Mouse (Mus musculus): Measurements from ENCODE around the gene Nrg4. TPM values are rescaled to one million over a fixed set of nuclear protein-coding genes. Genes with fewer than 3 reads are reported as not detected.
"Not testable (repeated sequence)": the region's sequence is repeated elsewhere in the genome, so short reads cannot be mapped to it uniquely, and the experiment has no call there.

Gene Nrg4
- polyA plus RNA-seq, 1 experiment from 2014 or later, result 1.1 TPM

GRCm38 (mm10) chr9:55264356-55265302, 62.0 kb downstream of the Nrg4 start:
- no peak for ATAC-seq (replicated peaks)
- Histone ChIP-seq H3K4me2 (no peak overlapping the region), H3K36me3 (replicated peaks) (no peaks in the 10 kb centered on the region), H3K4me1 (no peaks in the 10 kb centered on the region), H3K27ac (no peak overlapping the region), H3K4me3 (no peak overlapping the region), H3K9ac (no peak overlapping the region), H3K9me3 (no peaks in the 10 kb centered on the region), H3K27me3 (replicated peaks) (no peaks in the 10 kb centered on the region)
- WGBS, result 84% methylated on average over 8 of the region's 8 CpGs

GRCm38 (mm10) chr9:55259741-55260140, 66.9 kb downstream of the Nrg4 start:
- H3K27ac ChIP-seq, result no peak overlapping the region
- WGBS, result 73% methylated on average over 6 of the region's 6 CpGs
- no peak overlapping the region for H3K9ac ChIP-seq
- H3K4me1 ChIP-seq, result no peaks in the 10 kb centered on the region
- H3K4me3 ChIP-seq, result no peak overlapping the region
- no peaks in the 10 kb centered on the region for H3K9me3 ChIP-seq
- H3K27me3 ChIP-seq (replicated peaks), result no peaks in the 10 kb centered on the region
- H3K36me3 ChIP-seq (replicated peaks), result no peaks in the 10 kb centered on the region
- no peak overlapping the region for H3K4me2 ChIP-seq
- ATAC-seq (replicated peaks), result no peak

- Histone ChIP-seq H3K27ac (no peak overlapping the region), H3K4me2 (no peak overlapping the region), H3K4me3 (no peak overlapping the region), H3K27me3 (replicated peaks) (no peaks in the 10 kb centered on the region), H3K9ac (no peak overlapping the region), H3K4me1 (no peaks in the 10 kb centered on the region), H3K36me3 (replicated peaks) (no peaks in the 10 kb centered on the region), H3K9me3 (no peaks in the 10 kb centered on the region)
- ATAC-seq (replicated peaks), result no peak
- WGBS, result 85% methylated on average over 2 of the region's 2 CpGs
Measured at GRCm38 (mm10) chr9:55257105-55257504, 69.5 kb downstream of the Nrg4 start.

- H3K27ac ChIP-seq, result no peak overlapping the region
- WGBS, result 65% methylated on average over 4 of the region's 4 CpGs
- no peaks in the 10 kb centered on the region for H3K36me3 ChIP-seq (replicated peaks)
- H3K27me3 ChIP-seq (replicated peaks), result no peaks in the 10 kb centered on the region
- ATAC-seq (replicated peaks), result no peak
- no peaks in the 10 kb centered on the region for H3K9me3 ChIP-seq
- H3K4me2 ChIP-seq, result no peak overlapping the region
- no peak overlapping the region for H3K9ac ChIP-seq
- no peaks in the 10 kb centered on the region for H3K4me1 ChIP-seq
- H3K4me3 ChIP-seq, result no peak overlapping the region
Measured at GRCm38 (mm10) chr9:55255604-55256003, 71.0 kb downstream of the Nrg4 start.

GRCm38 (mm10) chr9:55255056-55255455, 71.6 kb downstream of the Nrg4 start:
- Histone ChIP-seq H3K9ac (no peak overlapping the region), H3K9me3 (no peaks in the 10 kb centered on the region), H3K27ac (no peak overlapping the region), H3K27me3 (replicated peaks) (no peaks in the 10 kb centered on the region), H3K4me3 (no peak overlapping the region), H3K4me1 (no peaks in the 10 kb centered on the region), H3K36me3 (replicated peaks) (no peaks in the 10 kb centered on the region), H3K4me2 (no peak overlapping the region)
- no peak for ATAC-seq (replicated peaks)
- WGBS, result 90% methylated on average over 5 of the region's 5 CpGs

- 75% methylated on average over 1 of the region's 1 CpGs for WGBS
- Histone ChIP-seq H3K27ac (no peak overlapping the region), H3K9ac (no peak overlapping the region), H3K27me3 (replicated peaks) (no peaks in the 10 kb centered on the region), H3K9me3 (no peaks in the 10 kb centered on the region), H3K4me1 (no peaks in the 10 kb centered on the region), H3K4me3 (no peak overlapping the region), H3K4me2 (no peak overlapping the region), H3K36me3 (replicated peaks) (no peaks in the 10 kb centered on the region)
- ATAC-seq (replicated peaks), result no peak
Measured at GRCm38 (mm10) chr9:55253849-55254248, 72.8 kb downstream of the Nrg4 start.

GRCm38 (mm10) chr9:55252097-55252496, 74.5 kb downstream of the Nrg4 start:
- H3K9ac ChIP-seq, result not testable (repeated sequence)

GRCm38 (mm10) chr9:55250595-55251247, 75.9 kb downstream of the Nrg4 start:
- 89% methylated on average over 6 of the region's 6 CpGs for WGBS
- H3K4me1 ChIP-seq, result no peaks in the 10 kb centered on the region
- ATAC-seq (replicated peaks), result no peak
- H3K9ac ChIP-seq, result no peak overlapping the region
- H3K27ac ChIP-seq, result no peak overlapping the region
- H3K27me3 ChIP-seq (replicated peaks), result no peaks in the 10 kb centered on the region
- H3K4me3 ChIP-seq, result no peak overlapping the region
- no peak overlapping the region for H3K4me2 ChIP-seq
- H3K36me3 ChIP-seq (replicated peaks), result no peaks in the 10 kb centered on the region
- H3K9me3 ChIP-seq, result no peaks in the 10 kb centered on the region

More at GRCm38 (mm10) chr9:55252097-55252496, 74.5 kb downstream of the Nrg4 start:
- not testable (repeated sequence) for H3K27ac ChIP-seq; H3K4me2 ChIP-seq; H3K4me1 ChIP-seq; H3K4me3 ChIP-seq; H3K36me3 ChIP-seq (replicated peaks); H3K27me3 ChIP-seq (replicated peaks); ATAC-seq (replicated peaks); H3K9me3 ChIP-seq
- 66% methylated on average over 2 of the region's 2 CpGs for WGBS

GRCm38 (mm10) chr9:55248465-55248864, 78.2 kb downstream of the Nrg4 start:
- no peak for ATAC-seq (replicated peaks)
- no peak overlapping the region for H3K9ac ChIP-seq
- H3K4me2 ChIP-seq, result no peak overlapping the region
- no peaks in the 10 kb centered on the region for H3K36me3 ChIP-seq (replicated peaks)
- H3K9me3 ChIP-seq, result no peaks in the 10 kb centered on the region
- no peaks in the 10 kb centered on the region for H3K27me3 ChIP-seq (replicated peaks)
- no peak overlapping the region for H3K27ac ChIP-seq
- 90% methylated on average over 4 of the region's 4 CpGs for WGBS
- no peaks in the 10 kb centered on the region for H3K4me1 ChIP-seq
- no peak overlapping the region for H3K4me3 ChIP-seq

GRCm38 (mm10) chr9:55246918-55247317, 79.7 kb downstream of the Nrg4 start:
- Histone ChIP-seq H3K27me3 (replicated peaks) (no peaks in the 10 kb centered on the region), H3K4me1 (0 out of 2 replicates have a peak, but pooled peaks cover 3% of the 10 kb centered on the region), H3K27ac (no peak overlapping the region), H3K9ac (no peak overlapping the region), H3K9me3 (no peaks in the 10 kb centered on the region), H3K4me3 (no peak overlapping the region), H3K4me2 (no peak overlapping the region), H3K36me3 (replicated peaks) (no peaks in the 10 kb centered on the region)
- WGBS, result 95% methylated on average over 4 of the region's 4 CpGs
- no peak for ATAC-seq (replicated peaks)

- ATAC-seq (replicated peaks), result no peak
- H3K9ac ChIP-seq, result no peak overlapping the region
- WGBS, result 82% methylated on average over 8 of the region's 8 CpGs
Measured at GRCm38 (mm10) chr9:55246440-55246839, 80.2 kb downstream of the Nrg4 start.

GRCm38 (mm10) chr9:55245057-55245750, 81.4 kb downstream of the Nrg4 start:
- not testable (repeated sequence) for H3K9ac ChIP-seq; H3K4me2 ChIP-seq; H3K27me3 ChIP-seq (replicated peaks); ATAC-seq (replicated peaks); H3K4me3 ChIP-seq; H3K9me3 ChIP-seq; H3K4me1 ChIP-seq; H3K27ac ChIP-seq; H3K36me3 ChIP-seq (replicated peaks)
- WGBS, result 99% methylated on average over 1 of the region's 1 CpGs

More at GRCm38 (mm10) chr9:55246440-55246839, 80.2 kb downstream of the Nrg4 start:
- Histone ChIP-seq H3K9me3 (no peaks in the 10 kb centered on the region), H3K4me2 (no peak overlapping the region), H3K27me3 (replicated peaks) (no peaks in the 10 kb centered on the region), H3K4me3 (no peak overlapping the region), H3K4me1 (0 out of 2 replicates have a peak, but pooled peaks cover 4% of the 10 kb centered on the region), H3K27ac (no peak overlapping the region), H3K36me3 (replicated peaks) (no peaks in the 10 kb centered on the region)

Data from midbrain, embryonic 15.5 days (tissue).